Mouse (Mus musculus): ENCODE measurements at regions not wholly inside any gene's neighbourhood (a gene's known extent, or its start where the extent isn't known, plus 50 kb on each side); places are given as distances from the start of the nearest gene placed in this dataset.

DNA sequence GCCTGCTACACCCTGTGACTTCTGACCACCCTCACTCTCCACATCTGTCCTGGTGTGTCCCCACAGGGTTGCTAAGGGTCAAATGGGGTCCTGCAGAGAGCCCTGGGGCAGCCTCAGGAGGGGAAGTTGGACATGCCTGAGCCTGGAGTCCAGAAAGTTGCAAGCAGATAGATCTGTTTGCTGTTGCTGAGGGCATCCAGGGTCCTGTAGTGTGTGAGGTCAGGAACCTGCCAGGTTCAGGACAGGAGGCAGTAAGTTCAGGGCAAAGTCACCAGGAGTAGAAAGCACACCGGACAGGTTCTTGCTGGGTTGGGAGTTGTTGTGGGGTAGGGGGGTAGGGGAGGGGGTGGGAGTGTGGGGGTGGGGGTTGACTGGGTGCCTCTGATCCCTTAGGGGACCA is 89.4 kb upstream of the Ptpn1 start:
- TF ChIP-seq CTCF (IDR thresholded peaks at IDR 0.05; ENCODE audit: low read depth) = no peak
- 73% methylated on average over 1 of the region's 1 CpGs for WGBS
- H3K9ac ChIP-seq (replicated peaks; ENCODE audit: low read length) = no peak overlapping the region
- no peak overlapping the region for H3K4me3 ChIP-seq (ENCODE audit: low read length)
- no peak for ATAC-seq
- no peaks in the 10 kb centered on the region for H3K9me3 ChIP-seq (ENCODE audit: low read length)
- no peaks in the 10 kb centered on the region for H3K36me3 ChIP-seq (ENCODE audit: insufficient read depth, low read length)
- DNase-seq (ENCODE audit: low spot score) = no peak
- H3K4me1 ChIP-seq (ENCODE audit: insufficient read depth, low read length) = no peaks in the 10 kb centered on the region
- no peak overlapping the region for H3K27ac ChIP-seq
- H3K27me3 ChIP-seq (ENCODE audit: insufficient read depth, low read length) = no peaks in the 10 kb centered on the region
- no peak overlapping the region for H3K4me2 ChIP-seq (ENCODE audit: low read depth, low read length)

DNA sequence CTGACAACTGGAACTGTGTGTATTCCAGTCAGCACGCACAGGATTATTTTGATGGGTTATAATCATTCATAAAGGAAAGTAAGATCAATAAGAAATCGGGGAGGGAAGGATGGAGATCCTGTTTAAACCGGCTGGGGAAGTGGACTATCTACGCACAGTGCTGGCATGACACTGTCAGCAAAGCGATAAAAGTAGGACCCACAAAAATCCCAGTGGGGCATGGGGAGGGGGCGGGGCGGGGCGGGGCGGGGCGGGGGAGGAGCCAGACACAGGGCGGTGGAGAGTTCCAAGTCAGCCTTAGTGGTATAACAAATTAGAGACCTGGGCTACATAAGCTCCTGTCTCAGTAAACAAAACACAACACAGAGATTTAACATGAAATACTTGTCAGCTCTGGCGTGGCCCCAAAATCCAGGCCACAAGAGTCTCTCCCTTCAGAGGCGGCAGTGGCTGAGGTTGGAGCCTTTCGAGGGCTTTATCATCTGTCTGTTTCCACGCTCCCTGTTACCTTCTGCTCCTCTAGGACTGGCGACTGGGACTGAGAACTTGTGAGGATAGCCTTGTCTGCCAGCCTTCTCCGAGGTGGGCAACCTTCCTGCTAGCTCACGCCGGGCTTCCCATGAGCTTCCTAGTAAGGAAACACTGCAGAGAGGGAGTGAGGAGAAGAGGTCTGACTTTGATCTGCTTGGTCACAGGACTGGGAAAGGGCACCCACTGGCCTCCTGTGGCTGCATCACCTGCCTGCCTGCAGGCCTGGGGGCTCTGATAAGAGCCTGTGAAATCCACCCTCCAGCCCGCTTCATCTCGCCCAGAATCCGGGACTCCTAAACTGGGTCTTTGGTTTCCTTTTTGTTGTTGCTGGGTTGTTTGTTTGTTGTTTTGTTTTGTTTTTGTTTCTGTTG is 90.3 kb upstream of the Ptpn1 start:
- Histone ChIP-seq H3K27ac (no peak overlapping the region), H3K9me3 (ENCODE audit: low read length) (no peaks in the 10 kb centered on the region), H3K36me3 (ENCODE audit: insufficient read depth, low read length) (no peaks in the 10 kb centered on the region), H3K4me3 (ENCODE audit: low read length) (no peak overlapping the region), H3K4me2 (ENCODE audit: low read depth, low read length) (no peak overlapping the region), H3K9ac (replicated peaks; ENCODE audit: low read length) (no peak overlapping the region), H3K4me1 (ENCODE audit: insufficient read depth, low read length) (no peaks in the 10 kb centered on the region), H3K27me3 (ENCODE audit: insufficient read depth, low read length) (no peaks in the 10 kb centered on the region)
- 32% methylated on average over 22 of the region's 22 CpGs for WGBS
- TF ChIP-seq CTCF (IDR thresholded peaks at IDR 0.05; ENCODE audit: low read depth) = no peak
- no peak for DNase-seq (ENCODE audit: low spot score)
- no peak for ATAC-seq

DNA sequence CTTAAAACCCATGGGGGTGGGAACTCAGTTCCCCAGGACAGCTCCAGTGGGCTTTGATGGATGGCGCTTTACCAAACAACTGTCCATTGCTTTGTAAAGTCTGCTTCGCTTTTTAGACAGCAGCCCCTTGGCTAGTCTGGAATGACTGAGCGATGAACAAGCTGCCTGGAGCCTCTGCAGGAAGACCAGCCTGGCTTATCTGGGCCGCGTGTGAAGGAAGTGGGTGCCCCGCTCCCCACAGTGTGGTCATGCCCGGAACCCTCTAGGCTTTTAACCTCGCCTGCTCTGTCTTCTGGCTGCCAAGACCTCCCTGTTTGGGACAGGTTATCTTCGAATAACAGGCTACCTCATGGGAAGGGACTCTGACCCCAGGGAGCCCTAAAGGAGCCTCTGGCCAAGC is 91.5 kb upstream of the Ptpn1 start:
- DNase-seq (ENCODE audit: low spot score) (no peak), ATAC-seq (no peak)
- no peaks in the 10 kb centered on the region for H3K9me3 ChIP-seq (ENCODE audit: low read length)
- no peak overlapping the region for H3K9ac ChIP-seq (replicated peaks; ENCODE audit: low read length)
- H3K27me3 ChIP-seq (ENCODE audit: insufficient read depth, low read length) = no peaks in the 10 kb centered on the region
- TF ChIP-seq CTCF (IDR thresholded peaks at IDR 0.05; ENCODE audit: low read depth) = no peak
- WGBS = 81% methylated on average over 9 of the region's 9 CpGs
- no peak overlapping the region for H3K4me3 ChIP-seq (ENCODE audit: low read length)
- H3K4me2 ChIP-seq (ENCODE audit: low read depth, low read length) = no peak overlapping the region
- H3K4me1 ChIP-seq (ENCODE audit: insufficient read depth, low read length) = no peaks in the 10 kb centered on the region; the same call in 1 of the 2 replicates
- no peaks in the 10 kb centered on the region for H3K36me3 ChIP-seq (ENCODE audit: insufficient read depth, low read length)
- H3K27ac ChIP-seq = no peak overlapping the region

DNA sequence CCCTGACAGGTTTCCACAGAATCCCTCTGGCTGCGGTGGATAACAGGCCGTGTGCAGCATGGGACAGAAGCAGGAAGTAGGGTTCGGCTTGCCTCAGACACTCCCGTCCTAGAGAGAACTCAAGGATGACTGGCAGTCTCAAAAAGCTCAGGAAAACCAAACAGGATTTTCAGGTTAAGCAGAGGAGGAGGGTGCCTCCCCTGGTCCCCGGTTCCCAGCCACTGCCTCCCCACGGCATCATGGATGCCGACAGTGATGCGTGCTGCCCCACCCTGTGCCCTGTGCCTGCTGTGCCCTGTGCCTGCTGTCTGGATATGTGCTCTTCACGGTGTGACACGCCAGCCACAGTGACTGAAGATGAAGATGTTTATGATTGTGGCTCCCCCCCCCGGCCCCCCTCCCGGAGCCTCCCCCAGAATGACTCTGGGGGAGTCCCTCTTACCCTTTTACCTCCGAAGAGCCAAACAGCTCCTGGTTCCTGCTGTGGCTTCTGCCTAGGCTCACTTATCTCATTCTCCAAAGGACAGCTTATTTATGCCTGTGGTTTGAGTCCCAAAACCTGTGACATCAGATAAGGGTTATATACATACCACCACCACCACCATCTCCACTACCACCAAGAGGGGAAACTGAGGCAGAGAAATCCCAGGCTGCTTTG is 92.4 kb upstream of the Ptpn1 start:
- no peak for TF ChIP-seq CTCF (IDR thresholded peaks at IDR 0.05; ENCODE audit: low read depth)
- ATAC-seq (no peak), DNase-seq (ENCODE audit: low spot score) (no peak)
- H3K4me1 ChIP-seq (ENCODE audit: insufficient read depth, low read length) = no peaks in the 10 kb centered on the region; the same call in 1 of the 2 replicates
- no peak overlapping the region for H3K9ac ChIP-seq (replicated peaks; ENCODE audit: low read length)
- 67% methylated on average over 13 of the region's 13 CpGs for WGBS
- no peaks in the 10 kb centered on the region for H3K27me3 ChIP-seq (ENCODE audit: insufficient read depth, low read length)
- no peak overlapping the region for H3K4me2 ChIP-seq (ENCODE audit: low read depth, low read length)
- H3K4me3 ChIP-seq (ENCODE audit: low read length) = no peak overlapping the region
- no peaks in the 10 kb centered on the region for H3K9me3 ChIP-seq (ENCODE audit: low read length)
- no peaks in the 10 kb centered on the region for H3K36me3 ChIP-seq (ENCODE audit: insufficient read depth, low read length)
- no peak overlapping the region for H3K27ac ChIP-seq

DNA sequence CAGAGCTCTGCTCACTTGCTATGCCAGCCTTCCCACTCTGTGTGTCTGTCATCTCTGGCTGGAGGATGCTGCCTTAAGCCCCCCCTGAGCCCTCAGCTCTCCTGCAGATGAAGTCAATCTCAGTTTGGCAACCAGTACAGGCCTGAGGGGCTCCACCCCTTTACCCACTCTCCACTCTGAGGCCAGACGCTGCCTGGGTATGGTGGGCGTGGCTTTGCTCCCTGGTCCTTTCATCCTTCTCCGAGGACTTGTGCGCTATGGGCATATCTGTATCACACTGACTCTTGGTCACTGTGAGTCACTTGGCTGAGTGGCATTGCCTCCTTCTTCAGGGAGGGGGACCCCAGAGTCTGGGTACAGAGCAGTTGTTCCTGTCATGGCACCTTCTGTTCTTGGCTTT is 94.3 kb upstream of the Ptpn1 start:
- Histone ChIP-seq H3K9ac (replicated peaks; ENCODE audit: low read length) (no peak overlapping the region), H3K36me3 (ENCODE audit: insufficient read depth, low read length) (no peaks in the 10 kb centered on the region), H3K4me1 (ENCODE audit: insufficient read depth, low read length) (peaks cover 10% of the 10 kb centered on the region; the same call in 1 of the 2 replicates), H3K27ac (no peak overlapping the region), H3K27me3 (ENCODE audit: insufficient read depth, low read length) (no peaks in the 10 kb centered on the region), H3K4me3 (ENCODE audit: low read length) (no peak overlapping the region), H3K9me3 (ENCODE audit: low read length) (no peaks in the 10 kb centered on the region), H3K4me2 (ENCODE audit: low read depth, low read length) (no peak overlapping the region)
- ATAC-seq (no peak), DNase-seq (ENCODE audit: low spot score) (no peak)
- 42% methylated on average over 4 of the region's 4 CpGs for WGBS
- no peak for TF ChIP-seq CTCF (IDR thresholded peaks at IDR 0.05; ENCODE audit: low read depth)

DNA sequence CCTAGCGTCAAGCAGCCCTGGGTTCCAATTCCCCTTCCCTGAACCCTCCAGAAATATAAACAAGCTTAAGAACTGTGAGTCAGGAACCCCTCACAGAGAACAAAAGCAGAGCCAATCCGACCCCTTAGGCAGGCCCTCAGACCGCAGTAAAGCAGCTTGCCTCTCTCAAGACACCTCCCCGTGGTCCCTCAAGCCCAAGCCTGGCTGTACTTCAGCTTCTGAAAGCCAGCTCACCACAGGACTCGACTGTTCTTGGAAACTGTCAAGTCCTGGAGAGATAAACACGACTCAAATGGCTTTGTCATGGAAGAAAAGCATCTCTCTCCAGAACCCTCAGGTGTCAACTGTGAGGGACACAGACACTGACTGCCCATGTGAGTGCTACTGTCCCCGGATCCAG is 95.2 kb upstream of the Ptpn1 start:
- no peak overlapping the region for H3K4me3 ChIP-seq (ENCODE audit: low read length)
- H3K9ac ChIP-seq (replicated peaks; ENCODE audit: low read length) = no peak overlapping the region
- H3K36me3 ChIP-seq (ENCODE audit: insufficient read depth, low read length) = no peaks in the 10 kb centered on the region
- DNase-seq (ENCODE audit: low spot score) (peak; percentile 35), ATAC-seq (no peak)
- H3K27me3 ChIP-seq (ENCODE audit: insufficient read depth, low read length) = no peaks in the 10 kb centered on the region
- H3K27ac ChIP-seq = no peak overlapping the region
- H3K9me3 ChIP-seq (ENCODE audit: low read length) = no peaks in the 10 kb centered on the region
- TF ChIP-seq CTCF (IDR thresholded peaks at IDR 0.05; ENCODE audit: low read depth) = no peak
- H3K4me2 ChIP-seq (ENCODE audit: low read depth, low read length) = no peak overlapping the region
- 28% methylated on average over 7 of the region's 7 CpGs for WGBS
- H3K4me1 ChIP-seq (ENCODE audit: insufficient read depth, low read length) = peaks cover 10% of the 10 kb centered on the region; the same call in 1 of the 2 replicates

All from hindbrain, postnatal 0 days (tissue).